Mouse (Mus musculus) right cerebral cortex, postnatal 14 days (tissue): ENCODE data around the gene Eef1g.

Source experiments
- DNase-seq: peaks from one replicate; pipeline ENCODE4 v3.0.0; 2022

Eef1g gene

DNA sequence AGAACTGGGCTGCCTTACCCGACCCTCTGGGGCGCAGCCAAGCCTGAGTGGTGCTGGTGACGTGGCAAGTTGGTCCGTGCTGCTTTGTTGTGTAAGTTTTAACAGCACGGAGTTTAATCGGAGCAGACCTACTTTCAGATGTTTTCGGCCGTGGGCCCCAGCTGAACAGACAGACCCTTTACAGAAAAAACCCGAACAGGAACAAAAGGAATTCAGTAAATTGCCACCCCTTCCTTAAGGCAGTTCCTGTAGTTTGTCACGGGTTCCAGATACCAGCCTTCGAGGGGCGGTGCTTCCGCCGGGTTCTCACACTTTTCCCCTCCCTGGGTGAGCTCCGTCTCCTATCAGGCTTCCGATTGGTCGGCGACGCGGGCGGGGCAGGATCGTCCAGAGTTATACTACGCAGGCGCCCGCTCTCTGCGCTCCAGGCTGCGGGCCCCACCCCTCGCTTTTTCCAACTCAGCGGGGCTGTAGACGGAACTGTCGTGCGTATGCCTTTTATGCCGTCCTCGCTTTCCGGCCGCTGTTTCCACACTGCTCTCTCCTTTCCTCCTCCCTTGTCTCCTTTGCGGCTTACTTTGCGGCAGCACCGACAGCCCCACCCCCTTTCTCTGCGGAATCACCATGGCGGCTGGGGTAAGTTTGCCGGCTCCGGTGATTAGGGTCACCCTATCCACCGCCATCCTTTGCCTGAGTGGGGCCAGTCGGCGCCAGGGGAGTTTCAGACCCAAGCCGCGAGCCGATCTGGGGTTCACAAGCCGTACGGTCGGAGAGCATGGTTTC, at the start of gene Eef1g:
Eef1g (plus strand) TSS at position 452 of the 783 bp plus-strand sequence.
- peak; percentile 99 for DNase-seq

GRCm38 (mm10) chr19:8919000-8919399, 47.8 kb upstream of the Eef1g start:
- DNase-seq = no peak

DNA sequence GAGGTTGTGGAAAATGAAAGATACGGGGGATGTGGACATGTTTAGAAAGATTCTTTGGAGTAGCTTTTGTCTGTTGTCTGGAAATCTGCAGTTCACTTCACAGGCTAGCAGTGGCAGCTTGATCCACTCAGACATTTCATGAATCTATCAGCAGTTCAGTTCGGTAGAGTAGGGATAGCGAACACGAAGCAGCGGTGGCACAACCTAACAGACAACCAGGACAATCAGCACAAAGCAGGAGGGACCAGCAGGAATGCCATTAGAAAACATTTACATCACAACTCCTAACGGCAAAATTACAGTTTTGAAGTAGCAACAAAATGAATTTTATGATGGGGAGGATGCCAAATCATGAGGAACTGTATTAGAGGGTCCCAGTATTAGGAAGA, 47.2 kb upstream of the Eef1g start:
- DNase-seq = no peak

DNA sequence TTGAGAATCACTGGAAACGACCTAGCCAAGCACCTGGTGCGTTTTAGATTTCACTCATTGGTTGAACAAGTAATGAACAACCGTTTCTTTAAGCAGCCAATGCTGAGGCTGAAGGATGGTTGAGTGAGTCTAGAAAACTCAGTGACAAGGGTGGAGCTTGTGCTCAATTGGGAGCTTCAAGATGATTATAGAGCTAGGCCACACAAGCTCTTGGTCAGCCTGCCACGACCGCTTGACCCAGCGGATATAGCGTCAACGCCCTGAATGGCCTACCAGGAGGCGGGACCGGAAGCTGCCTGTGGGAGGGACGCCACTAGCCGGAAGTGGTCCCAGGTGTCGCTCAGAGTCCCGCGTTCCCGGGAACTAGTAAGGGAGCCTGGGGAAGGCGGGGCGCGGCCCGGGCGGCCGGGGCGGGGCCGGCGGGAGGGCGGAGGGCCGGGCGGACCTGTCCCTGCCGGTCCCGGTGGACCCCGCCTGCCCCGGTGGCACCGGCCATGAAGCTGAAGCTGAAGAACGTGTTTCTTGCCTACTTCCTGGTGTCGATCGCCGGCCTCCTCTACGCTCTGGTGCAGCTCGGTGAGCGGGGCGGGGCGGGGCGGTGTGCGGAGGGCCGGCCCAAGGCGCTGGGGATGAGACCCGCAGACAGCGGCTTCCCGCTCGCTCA, 46.6 kb upstream of the Eef1g start, which contains the start of gene B3gat3:
B3gat3 (plus strand) TSS at position 302 of the 664 bp plus-strand sequence.
- DNase-seq = peak; percentile 91

DNA sequence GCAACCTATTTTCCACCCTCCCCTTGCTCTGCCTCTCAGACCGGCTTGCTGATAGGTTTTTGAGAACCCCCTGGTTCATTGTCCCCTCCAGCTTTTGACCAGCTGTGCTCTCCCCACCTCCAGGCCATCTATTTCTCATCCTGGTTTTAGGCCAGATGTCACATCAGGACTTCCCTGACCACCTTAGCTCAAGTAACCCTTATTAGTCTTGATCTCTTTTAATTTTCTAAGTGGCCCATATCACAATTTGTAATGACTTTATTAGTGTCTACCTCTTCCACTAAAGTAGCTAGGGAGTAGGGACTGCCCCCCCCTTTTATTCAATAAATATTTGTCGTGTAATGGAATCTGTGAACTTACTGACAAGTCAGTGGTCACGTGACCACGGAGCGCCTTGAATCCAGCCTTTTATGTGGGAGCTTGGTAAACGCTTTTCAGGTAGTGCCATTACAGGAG, 46.0 kb upstream of the Eef1g start:
- no peak for DNase-seq

GRCm38 (mm10) chr19:8921741-8922140, 45.1 kb upstream of the Eef1g start:
- DNase-seq = no peak

DNA sequence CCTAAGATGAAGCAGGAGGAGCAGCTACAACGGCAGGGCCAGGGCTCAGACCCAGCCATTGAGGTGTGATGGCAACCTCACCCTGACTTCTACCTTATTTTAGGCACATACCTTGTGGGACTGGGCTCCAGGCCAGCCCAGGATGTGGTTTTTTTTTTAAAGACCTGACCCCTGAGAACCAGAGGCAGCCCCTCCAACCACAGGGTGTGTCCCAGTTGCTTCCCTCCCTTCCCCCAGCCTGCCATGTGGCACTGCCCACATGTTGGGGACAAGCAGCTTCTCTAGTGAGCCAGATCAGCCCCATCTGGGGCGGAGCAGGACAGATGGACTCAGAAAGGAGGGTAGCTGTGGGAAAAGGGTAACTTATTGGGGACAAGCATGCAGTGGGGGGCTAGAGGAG, 40.1 kb upstream of the Eef1g start:
- DNase-seq = no peak

DNA sequence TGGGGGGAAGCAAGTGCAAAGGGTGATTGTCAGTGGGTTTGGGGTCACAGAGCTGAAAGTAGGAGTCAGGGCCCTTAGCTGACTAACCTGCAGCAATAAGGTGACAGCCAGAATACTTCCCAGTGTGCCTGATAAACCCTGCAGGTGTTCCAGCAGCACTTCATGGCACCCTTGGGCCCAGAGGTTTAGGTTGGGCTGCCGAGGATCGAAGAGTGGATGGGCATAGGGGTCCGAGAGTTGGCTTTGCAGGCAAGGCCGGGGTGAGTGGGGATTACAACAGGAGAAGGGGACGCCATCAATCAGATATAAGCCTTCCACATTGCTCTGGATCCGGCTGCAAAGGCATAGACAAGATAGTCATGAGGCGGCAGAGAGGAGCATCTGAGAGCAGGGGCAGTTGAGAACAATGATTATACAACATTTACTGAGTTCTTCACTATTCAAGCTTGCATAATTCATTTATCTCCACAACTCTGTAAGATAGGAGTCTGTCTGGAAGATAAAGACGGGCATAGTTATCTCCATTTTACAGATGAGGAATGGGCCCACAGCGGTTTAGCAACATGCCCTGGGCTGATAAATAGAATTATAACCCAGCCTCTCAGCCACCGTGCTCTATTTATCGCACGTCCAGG, 38.8 kb upstream of the Eef1g start:
- DNase-seq = no peak

DNA sequence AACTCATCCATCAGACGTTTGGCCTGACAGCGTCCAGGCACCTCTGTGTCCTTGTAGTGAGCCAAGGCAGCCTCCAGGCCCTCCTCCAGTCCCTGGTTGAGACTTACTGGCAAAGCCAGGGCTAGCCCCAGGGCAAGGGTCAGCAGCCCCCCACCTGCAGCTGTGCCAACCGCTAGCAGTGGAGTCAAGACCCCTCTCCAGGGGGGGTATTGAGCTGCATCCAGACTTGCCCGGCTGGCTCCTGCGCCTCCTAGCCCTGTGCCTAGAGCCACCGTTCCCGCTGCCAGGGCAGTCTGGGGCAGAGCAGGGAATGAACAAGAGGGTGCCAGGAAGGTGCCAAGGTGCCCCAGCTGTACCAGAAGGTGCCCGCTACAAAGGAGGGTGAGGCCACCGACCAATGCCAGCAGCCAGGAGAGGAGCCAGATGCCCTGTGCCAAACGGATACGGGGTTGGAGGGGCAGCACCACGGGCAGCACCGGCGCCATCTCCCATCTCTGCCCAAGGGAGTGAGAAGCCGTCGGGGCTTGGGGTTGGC, 38.1 kb upstream of the Eef1g start:
- no peak for DNase-seq

DNA sequence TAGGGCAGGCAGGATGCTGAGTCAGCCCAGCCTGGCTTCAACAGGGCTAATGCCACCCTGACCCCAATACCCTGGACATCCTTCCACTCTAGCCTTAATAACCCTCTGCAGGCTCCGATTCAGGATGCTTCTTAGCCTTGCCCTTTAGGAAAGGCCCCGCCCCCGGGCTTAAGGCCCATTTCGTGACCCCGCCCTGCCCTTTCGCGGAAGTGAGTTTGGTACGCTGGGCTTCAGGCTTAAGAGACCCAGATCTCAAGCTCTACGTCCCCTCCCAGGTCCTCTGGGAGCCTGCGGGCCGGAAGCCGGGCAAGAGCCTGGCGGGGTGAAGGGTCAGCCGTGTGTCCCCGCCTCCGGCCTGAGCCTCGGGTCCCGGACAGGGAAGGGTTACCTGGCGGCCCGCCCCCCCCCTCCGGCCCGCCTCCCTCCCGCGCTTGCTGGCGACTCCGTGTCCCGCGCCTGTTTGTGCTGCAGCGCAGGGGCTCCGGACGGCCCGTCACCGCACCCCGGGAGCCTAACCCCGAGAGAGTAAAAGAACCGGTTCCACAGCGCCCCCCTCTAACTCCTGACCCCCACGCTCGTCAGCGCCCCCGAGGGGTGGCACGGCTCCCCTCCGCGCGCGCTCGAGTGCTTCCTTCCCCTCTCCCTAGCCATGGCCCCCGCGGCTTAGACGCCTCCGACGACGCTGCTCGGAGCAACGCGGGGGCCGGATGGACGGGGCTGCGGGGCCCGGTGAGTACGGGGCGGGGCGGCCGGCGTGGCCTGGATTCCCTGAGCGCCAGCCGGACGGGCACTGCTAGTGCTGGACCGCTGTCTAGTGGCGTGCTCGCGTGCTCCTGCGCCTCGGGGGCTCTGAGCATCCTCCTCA, 37.4 kb upstream of the Eef1g start, which contains the start of the genes Rom1 and Eml3:
Rom1 (minus strand) TSS at position 133 of the 865 bp plus-strand sequence.
Eml3 (plus strand) TSS at position 329 of the 865 bp plus-strand sequence.
- DNase-seq = peak; percentile 48

DNA sequence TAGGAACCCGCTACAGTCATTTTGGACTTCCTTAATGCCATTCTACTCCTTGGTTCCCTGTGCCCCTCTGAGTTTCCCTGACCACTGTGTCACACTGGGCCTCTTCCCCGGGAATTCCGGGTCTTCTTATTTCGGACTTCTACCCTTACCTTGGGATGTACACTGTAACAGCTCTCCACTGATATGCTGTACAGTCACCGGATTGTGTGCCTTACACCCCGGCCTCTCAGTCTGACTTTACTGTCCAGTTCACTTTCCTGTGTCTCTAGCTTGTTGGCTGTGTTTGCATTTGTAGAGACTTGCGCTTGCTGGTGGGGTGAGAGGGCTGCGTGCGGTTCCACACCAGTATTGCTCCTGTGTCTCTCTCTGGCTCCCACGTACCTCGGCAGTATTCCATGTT, 36.7 kb upstream of the Eef1g start:
- no peak for DNase-seq

- DNase-seq = no peak
Measured at GRCm38 (mm10) chr19:8930771-8931170, 36.1 kb upstream of the Eef1g start.

- DNase-seq = no peak
Measured at GRCm38 (mm10) chr19:8936736-8937135, 30.1 kb upstream of the Eef1g start.

DNA sequence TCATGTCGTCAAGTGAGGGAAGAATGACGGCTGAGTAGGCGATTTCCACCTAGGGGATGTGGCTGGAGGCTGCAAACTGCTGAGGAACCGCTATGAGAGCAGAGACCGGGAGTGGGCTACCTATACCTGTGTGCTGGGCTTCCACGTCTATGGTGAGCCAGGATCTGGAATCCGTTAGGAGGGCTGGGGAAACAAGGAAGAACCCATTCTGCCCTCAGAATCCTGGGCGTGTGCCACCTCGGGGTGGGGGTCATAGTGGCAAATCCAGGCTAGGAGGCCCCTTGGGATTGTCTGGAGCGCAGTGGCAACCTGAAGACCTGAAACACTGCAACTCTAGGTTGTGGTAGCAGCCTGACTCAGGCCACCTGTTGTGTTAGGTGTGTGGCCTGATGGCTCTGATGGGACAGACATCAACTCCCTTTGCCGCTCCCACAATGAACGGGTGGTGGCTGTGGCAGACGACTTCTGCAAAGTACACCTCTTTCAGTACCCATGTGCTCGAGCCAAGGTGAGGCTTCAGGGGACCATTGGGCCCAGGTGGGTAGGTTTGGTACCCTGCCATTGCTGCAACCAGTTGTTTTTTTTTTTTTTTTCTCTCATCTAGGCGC, 26.2 kb upstream of the Eef1g start:
- no peak for DNase-seq

GRCm38 (mm10) chr19:8941136-8941514, 25.7 kb upstream of the Eef1g start:
- DNase-seq = no peak

- peak; percentile 98 for DNase-seq
Measured at GRCm38 (mm10) chr19:8941515-8942217, 25.2 kb upstream of the Eef1g start, which contains the start of gene Mta2. TSS of gene Mta2 (plus strand) at chr19:8941875.

DNA sequence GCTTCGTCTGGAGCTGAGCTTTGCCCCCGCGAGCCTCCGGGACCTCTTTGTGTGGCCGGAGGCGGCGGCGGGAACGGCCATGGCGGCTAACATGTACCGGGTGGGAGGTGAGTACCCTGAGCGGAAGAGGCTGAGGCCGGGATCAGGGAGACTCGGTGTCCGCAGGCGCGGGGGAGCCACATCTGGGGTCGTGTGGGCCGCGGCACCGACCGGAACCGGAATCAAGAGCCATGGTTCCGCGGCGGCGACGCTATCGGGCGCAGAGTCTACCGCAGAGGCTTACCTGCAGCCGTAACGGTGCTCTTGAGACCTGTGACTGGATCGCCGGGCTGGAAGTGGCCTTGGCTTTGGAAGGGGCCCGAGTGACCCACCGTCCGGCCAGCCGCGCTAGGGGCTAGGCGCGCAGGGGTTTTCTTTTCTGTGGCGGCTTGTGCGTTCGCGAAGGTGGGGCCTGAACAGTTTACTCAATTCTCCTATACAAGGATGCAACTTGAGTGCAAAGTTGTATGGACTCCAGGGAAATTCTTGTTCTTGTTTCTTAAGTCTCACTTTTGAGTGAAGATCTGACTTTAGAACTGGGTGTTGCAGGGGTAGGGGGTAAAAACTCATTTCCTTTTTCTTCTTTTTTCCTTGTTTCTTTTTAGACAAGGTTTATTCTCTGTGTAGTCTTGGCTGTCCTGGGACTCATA, 24.4 kb upstream of the Eef1g start:
- DNase-seq = no peak

DNA sequence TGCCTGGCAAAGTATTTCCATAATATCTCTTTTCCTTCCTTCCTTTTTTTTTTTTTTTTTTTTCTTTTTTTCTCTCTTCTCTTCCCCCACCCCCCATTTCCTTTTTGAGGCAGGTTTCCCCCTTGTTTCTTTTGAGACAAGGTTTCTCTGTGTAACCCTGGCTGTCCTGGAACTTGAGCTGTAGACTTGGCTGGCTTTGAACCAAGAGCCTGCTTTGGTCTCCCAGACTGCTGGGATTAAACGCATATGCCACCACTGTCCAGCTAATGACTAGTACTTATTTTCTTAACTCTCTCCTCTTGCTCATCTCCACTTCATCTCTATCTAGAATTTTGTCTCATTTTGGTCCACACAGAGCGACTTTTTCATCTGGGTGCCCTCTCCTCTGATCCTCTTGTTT, 23.8 kb upstream of the Eef1g start:
- no peak for DNase-seq

- no peak for DNase-seq
Measured at GRCm38 (mm10) chr19:8944062-8944461, 22.8 kb upstream of the Eef1g start.

DNA sequence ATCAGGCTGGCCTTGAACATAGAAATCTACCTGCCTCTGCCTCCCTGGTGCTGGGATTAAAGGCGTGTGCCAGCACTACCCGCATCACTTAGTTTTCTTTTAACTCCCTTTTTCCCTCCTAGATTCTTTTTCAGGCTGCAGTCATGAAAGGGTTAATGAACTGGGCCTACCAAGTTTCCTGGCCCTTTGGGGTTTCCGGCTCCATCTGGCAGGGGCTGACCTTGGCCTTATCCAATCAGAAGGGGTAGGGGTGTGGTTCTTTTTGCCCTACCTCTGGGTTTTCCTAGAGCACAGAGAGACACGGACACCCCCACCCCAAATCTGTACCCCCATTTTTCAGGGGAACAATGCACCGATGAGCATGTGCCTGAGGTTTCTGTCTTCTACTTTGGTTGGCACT, 22.1 kb upstream of the Eef1g start:
- peak; percentile 62 for DNase-seq

DNA sequence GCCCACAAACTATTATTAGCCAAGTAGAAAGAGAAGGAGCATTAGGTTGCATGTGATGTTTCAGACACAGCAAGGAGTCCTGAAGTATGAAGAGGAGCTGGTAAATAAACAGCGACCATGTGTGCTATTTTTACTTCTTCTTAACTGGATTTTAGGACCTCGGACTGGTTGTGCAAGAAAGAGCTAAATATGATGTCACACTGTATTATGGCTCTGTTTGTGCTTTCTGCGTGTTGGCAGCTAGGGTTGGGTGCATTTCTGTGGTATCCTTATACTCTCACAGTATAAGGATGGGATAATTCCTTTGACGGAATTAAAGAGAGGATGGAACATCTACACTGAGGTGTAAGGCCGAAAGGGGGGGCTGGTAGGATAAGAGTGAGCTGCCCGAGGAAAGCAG, 21.6 kb upstream of the Eef1g start:
- DNase-seq = no peak
